Mouse (Mus musculus): ENCODE results near the gene Nrtn.

GRCm38 (mm10) chr17:56763741-56764250, 6.5 kb upstream of the Nrtn start:
- no peak for TF ChIP-seq CTCF (IDR thresholded peaks at IDR 0.05; ENCODE audit: extremely low read depth, insufficient read length, insufficient replicate concordance, low read depth, low read length)
- TF ChIP-seq POLR2A (IDR thresholded peaks at IDR 0.05; ENCODE audit: low read depth, low read length), result no peak

Data from small intestine, adult 2 months (tissue).